Mouse (Mus musculus) mouse trophoblast stem cell (cell line): Measurements from ENCODE around the gene Gkn3.

ENCODE experiments used
- in situ Hi-C, 2 experiments: fragments of 300-500 bp; cut with MseI, MboI; formaldehyde crosslinking; loops; 2 replicates in 1 of 2; 3 replicates in 1 of 2; pipeline ENCODE4 v1.15.1; 2025

Gene Gkn3

GRCm38 (mm10) chr6:87388877-87389276 is at the start of gene Gkn3:
TSS of gene Gkn3 (minus strand) at chr6:87388935.
- in situ Hi-C loops: no loop called here

DNA sequence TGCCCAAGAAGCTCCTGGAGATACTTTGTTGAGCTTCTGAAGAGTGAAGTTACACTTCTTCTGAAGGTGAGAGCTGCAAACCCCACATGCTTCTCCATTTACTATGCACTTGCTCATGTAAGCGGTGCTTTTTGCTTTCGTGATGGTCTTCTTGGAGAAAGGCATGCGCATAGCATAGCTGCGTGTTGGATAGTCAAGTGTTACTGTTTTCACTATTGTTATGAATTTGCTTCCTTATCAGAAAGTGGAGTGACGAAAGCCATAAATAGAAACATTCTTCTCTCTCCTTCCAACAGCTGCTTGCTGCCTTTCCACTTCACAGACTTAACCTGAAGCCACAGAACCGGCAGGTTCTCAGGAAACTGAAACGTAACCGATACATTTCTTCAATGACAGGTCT is 48.0 kb upstream of the Gkn3 start:
- in situ Hi-C loops: no loop called here

DNA sequence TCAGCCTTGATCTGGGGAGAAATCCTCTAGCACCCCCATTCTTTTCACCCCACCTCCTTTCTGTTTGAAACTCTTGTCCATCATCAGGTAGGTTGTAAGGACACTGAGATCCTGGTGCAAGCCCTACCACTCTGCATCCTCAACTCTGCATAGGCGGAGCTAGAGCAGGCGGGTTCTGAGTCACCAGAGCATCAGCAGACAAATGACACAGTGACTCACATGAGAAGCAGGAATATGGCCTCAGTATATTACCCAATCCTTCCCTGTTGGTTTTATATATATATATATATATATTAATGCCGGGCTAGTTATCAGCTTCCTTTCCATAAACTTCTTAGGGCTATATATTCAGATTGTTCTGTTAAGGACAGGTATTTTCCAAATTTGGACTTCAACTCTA is 47.1 kb upstream of the Gkn3 start:
- in situ Hi-C loops: no loop called here

DNA sequence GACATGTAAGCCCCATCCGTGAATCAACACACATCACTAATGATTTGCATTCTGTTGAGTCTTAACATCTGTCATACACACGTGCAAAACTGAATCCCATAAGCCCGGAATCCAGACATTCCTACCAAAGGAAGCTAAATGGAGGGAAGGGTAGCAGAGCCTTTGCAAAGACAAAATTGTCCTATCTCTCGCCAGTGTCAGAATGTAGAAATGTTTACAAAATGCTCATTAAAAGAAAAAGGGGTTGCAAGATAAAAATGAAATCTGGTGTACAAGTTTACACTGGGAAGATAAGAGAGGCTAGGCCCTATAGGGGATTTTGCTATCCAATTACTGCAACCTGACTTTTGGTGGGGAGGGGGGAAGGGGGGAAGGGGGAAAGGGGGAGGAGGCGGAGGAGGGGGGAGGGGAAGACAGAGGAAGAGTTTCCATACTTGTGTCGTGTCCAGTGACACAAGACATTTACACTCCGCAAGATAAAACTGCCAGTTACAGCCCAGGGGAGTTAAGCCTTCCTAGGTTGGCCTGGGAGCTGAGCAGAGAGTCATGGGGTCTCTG is 39.8 kb upstream of the Gkn3 start, which contains the start of gene Bmp10:
Gene Bmp10, plus strand, starts transcription at position 508 of the 558 bp plus-strand sequence.
- in situ Hi-C loops: no loop called here

GRCm38 (mm10) chr6:87427616-87428015 is 38.9 kb upstream of the Gkn3 start:
- in situ Hi-C loops: no loop called here

GRCm38 (mm10) chr6:87426954-87427353 is 38.2 kb upstream of the Gkn3 start:
- in situ Hi-C loops: no loop called here

DNA sequence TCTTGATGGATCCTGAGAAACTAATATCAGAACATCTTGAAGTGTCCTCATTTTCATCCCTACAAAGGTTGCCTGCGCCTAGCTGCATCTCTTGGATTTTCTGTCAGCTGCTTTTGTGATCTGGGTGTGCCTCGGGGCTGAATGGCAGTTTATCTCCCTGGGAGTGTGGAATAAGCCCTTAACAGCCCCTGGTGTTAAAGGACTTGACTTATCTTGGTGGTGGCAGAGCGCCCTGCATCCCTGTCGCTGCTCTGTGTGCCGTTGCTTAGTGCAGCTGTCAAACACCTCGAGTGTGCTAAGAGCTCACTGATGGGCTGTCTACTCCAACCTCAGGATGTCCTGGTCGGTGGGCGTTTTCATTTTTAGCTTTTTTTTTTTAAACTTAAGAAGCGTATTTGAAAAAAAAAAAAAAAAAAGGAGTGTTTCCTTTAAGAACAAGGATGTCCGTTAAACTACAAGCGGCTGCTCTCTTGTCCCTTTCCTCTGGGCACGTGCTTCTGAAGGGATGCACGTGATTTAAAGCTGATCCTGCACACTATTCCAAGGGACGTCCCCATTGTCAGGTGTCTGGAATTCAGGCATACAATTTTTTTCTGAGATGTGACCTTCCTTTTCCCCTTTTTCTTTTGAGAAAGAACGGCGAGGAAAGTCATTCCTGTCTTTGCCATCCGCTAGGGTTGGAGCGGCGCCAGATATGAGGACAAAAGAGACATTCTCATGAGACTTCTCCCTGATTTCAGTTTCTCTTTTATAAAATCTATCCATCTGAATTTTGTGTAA is 35.5 kb upstream of the Gkn3 start:
- in situ Hi-C loops: no loop called here

GRCm38 (mm10) chr6:87422304-87422703 is 33.6 kb upstream of the Gkn3 start:
- in situ Hi-C loops: no loop called here

GRCm38 (mm10) chr6:87412011-87412410 is 23.3 kb upstream of the Gkn3 start:
- in situ Hi-C loops: no loop called here

DNA sequence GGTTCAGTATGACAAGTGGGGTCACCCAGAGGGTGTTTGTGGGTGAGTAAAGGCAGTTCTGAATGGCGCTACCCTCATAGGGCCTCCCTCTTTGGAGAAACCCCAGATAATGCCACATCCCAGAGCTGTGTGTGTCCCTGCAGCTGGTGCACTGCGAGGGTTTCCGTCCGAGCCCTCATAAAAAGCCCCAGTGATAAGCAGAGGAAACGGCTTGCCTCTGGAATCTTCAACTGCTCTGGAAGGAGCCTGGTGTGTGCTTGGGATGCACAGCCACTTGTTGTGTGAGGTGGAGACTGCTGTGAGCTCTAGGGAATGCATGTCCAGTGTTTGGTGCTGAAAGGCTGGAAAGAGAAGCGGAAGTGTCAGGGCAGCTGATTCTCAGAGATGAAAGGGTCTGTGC is 12.7 kb upstream of the Gkn3 start:
- in situ Hi-C loops: no loop called here

DNA sequence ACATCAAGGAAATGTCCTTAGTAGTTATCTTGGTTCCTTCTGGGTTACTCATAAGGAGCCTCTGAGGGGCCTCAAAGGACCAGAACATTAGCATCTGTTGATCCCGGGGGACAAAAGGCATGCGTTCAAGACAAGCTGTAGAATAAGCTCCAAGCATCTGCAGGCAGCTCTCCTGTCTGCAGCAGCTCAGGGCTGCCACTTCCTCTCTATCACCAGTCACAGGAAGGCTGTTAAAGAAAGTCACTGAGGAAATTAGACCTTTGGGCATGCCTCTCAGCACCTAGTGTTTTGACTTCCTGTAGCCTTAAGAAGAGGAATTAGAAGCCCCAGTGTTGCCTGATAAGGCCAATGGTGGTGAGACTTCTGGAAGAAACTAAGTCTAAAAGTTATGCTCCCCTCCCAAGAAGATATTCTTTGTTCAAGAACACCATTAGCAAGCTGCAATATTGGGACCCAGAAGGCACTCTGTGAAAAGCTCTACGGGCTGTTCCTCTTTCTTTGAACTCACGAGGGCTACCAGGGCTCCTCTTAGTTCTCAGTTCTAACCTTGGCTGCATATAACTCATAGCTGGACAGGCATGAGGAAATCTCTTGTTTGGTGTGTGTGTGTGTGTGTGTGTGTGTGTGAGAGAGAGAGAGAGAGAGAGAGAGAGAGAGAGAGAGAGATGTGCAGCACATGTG is 11.3 kb upstream of the Gkn3 start:
- in situ Hi-C loops: loop anchor here (5.0 to 10.0 kb wide), 3 partner anchors 47 to 122 kb away; no protein-coding TSS in a partner anchor

DNA sequence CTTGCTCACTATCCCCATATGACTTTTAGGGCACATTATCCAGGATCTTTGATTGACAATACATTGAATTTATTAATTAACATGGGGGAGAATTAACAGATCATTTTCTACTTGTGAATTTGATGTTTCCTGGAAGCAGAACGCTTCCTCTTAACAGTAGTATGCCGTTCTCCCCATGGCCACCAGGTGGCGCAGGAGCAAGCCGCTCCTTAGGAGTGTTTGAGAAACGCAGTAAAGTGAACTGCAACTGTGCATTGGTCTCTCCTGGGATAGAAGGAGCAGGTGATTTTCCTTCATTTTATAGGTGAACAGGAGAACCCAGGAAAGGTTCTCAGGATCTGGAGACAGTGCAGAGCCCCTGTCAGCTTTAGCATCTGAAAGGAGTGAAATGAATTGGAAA is 10.4 kb upstream of the Gkn3 start:
- in situ Hi-C loops: loop anchor here (5.0 to 10.0 kb wide), 3 partner anchors 48 to 123 kb away; no protein-coding TSS in a partner anchor

GRCm38 (mm10) chr6:87394783-87395182 is 6.0 kb upstream of the Gkn3 start:
- in situ Hi-C loops: loop anchor here (5.0 to 10.0 kb wide), 3 partner anchors 53 to 128 kb away; no protein-coding TSS in a partner anchor

- in situ Hi-C loops: loop anchor here in 1 of 2 experiments (10.0 kb wide), 1 partner anchor 121 kb away; no protein-coding TSS in a partner anchor
Measured at GRCm38 (mm10) chr6:87393466-87394205, 4.9 kb upstream of the Gkn3 start.

- in situ Hi-C loops: no loop called here
Measured at GRCm38 (mm10) chr6:87389455-87389989, 787 bp upstream of the Gkn3 start.

DNA sequence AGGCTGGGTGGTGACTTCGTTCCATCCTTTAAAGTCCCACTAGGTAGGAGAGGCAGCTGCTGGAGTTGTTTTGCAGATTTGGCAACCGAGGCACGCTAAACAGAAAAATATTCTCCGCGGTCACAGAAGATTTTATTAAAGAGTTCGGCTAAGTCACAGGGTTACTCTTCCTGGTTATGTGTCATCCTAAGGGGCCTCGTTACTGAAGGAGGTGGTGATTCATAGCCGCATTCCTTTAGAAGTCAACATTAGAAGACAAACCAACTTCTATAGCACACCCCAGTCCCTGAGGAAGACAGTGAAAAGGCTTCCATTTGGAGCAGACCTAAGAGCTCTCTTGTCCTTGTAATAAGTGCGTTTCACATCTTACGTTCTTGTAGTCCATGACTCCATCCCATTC is 2.1 kb downstream of the Gkn3 start:
- in situ Hi-C loops: no loop called here

- in situ Hi-C loops: no loop called here
Measured at GRCm38 (mm10) chr6:87386203-87386602, 2.5 kb downstream of the Gkn3 start.

DNA sequence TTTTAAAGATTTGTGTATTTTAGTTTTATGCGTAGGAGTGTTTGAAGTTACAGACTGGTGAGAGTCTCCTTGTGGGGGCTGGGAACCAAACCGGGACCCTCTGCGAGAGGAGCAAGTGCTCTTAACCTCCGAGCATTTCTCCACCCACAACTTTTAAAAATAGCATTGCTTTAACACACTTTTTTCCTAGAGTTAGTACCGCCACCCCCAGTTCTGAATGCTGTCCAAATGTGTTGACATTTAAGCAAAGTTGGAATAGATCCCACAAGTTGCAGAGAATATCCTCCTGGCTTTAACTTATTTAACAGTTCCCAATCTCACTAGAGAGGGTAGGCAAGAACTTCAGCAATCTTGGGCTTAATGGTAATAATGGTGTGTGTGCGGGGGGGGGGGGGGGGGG is 4.0 kb downstream of the Gkn3 start:
- in situ Hi-C loops: no loop called here

DNA sequence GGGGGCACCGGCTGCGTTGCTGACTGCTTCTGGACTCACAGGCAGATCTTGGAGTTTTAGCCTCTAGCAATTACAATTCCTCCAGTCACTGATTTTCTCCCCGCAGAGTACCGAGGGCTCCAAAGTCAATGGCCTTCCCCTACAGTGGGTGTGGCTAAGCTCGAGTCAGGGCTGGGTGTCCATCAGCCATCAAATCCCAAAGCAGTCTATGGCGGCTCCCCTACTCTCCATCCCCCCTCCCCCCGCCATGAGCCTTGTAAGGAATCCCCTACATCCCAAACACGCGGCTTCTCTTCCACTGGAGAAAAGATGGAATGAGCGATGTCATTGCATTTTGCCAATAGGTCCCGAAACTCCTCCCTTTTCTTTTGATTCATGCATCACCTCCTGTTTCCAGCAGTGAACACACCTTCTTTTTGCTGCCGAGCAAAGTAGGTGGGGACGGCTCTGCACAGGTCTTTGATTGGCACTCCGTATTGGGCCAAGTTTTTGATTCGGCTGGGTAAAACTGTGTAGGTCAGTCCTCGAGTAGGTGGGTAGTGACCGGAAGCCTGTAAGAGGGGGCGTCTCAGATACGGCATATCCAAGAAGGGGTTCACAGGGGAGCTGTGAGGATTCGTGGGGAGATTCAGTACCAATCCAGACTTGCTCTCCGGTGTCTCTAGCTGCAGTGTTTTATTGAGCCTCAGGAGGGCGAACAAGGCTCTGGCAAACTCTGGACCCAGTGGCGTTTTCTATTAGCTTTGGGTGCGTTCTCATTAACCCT is 4.6 kb downstream of the Gkn3 start:
- in situ Hi-C loops: no loop called here

DNA sequence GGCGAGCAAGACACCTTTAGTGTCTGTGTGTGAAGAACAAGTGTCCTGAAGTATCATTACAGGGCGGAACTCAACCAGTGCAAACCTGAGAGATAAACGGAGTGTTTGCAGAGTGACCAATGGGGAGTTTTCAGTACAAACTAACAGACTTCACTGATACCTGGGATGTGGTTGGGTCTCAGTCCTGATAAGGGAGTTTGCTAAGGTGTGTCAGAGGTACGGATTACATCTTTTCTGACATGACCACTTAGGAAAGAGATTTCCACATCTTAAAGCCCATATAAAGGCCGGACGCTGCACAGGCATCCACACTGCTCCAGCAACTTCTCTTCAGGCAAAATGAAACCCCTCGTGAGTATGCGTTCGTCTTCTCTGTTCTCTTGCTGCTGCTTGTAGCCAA is 15.7 kb downstream of the Gkn3 start, which contains the start of gene Gkn2:
Gene Gkn2, plus strand, starts transcription at position 301 of the 400 bp plus-strand sequence.
- in situ Hi-C loops: no loop called here

DNA sequence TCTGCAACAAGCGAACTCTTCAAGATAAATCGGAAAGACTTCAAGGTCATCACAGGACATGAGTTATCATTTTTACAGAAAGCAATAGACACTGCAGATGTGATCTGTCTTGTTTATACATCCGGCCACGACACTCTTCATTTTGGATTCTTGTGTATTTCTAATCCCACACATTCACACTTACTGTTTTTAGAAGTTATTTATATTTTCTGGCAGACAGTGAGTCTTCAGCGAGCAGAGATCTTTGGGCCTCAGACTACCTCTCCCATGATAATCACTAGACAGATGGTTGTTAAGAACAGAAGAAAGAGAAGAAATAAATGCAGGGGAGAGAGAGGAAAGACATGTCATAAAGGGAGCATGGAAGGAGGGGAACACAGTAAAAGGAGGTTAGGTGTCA is 19.5 kb downstream of the Gkn3 start:
- in situ Hi-C loops: no loop called here
